Mouse (Mus musculus) bone marrow macrophage, adult 2 months (primary cell): ENCODE measurements at regions not wholly inside any gene's neighbourhood (a gene's known extent, or its start where the extent isn't known, plus 50 kb on each side); places are given as distances from the start of the nearest gene placed in this dataset.

ENCODE experiments used
- CTCF ChIP-seq: IDR thresholded peaks from 2 replicates; pipeline ENCODE4 v1.5.1; 2012; ENCODE audit warnings: low read depth, mild to moderate bottlenecking, low read length, moderate library complexity
- POLR2A ChIP-seq: IDR thresholded peaks from 2 replicates; pipeline ENCODE4 v1.6.1; 2012; ENCODE audit warnings: mild to moderate bottlenecking, low read depth, low read length, borderline replicate concordance

DNA sequence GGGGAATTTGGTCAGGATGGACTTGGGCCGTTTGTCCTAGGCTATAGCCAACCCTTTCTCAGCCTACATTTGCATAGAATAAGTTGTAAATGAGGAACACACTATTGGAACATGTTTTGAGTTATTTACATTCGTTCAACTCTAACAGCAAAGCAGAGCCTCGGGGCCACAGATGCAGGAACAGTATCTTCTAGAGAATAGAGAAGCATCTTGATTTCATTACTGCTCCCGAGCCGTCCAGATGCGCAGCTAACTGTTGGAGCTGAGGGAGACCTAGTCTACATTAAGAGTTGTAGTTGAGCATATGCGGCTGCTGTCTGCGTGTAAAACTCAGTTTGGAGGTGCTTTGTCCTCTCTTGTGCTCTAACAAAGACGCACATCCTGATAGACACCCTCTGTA lies 124.6 kb upstream of the Sesn3 start:
- TF ChIP-seq POLR2A (no peak), CTCF (no peak)
